Mouse (Mus musculus) spleen, adult 12 weeks (tissue): ENCODE data around the gene Scaf1.

Experiments
- DNase-seq: peaks from one replicate; pipeline ENCODE4 v3.0.0; 2022; ENCODE audit warnings: low spot score

Gene Scaf1

DNA sequence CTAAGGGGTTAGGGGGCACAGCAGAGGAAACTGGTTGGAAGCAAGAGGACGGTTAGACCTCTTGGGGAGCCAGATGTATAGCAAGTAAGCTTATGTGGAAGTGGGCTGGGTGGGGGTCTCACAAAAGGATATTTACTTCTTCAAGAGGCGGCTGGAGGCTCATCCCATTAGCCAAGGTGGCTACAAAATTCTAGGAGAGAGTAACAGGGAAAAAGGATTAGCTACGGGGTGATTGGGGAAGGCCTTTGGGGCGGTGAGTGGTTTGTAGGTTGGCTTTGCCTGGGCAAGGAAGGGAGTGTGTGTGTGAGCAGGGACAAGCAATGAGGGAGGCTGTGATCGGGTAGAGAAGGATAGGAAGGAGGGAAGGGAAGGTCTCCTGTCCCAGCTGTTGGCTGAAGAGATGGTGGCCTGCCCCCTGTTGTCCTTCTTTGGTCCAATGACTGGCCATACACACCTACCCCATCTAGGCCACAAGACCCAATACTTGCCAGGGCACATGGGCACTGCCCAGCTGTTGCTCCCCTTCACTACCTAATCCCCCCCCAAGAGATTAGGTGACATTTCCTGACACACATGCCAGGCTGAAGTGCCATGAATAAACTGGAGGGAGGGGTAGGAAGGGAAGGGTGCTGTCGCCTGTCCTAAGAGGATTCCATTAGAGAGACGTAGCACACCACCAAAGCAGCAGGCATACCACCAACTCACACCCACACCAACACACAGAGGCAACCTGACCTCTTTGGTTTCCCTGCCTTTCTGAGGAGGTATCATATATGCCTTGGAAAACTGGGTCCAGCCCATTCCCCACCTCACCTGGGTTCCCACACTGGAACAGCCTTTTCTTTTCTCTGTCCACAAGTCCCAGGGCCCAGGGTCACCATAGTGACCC is 32.0 kb downstream of the Scaf1 start:
- DNase-seq, result no peak

DNA sequence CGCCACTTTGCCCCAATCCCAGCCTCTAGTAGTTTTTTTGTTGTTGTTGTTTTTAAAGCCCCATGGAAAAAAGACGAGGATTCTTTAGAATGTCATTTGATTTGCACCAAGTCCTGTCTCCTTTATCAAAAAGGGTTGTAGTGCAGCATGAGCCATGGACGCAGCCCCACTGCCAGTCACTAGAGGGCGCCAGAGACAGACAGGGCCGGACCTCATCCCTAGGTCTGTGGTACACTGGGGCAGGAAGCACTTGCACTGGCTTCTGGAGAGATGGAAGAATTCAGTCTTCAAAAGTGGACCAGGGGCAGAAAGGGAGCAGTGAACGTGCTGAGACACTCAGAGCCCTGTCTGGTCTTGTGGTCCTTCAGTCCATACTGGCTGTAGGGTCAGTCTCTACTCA is 33.1 kb downstream of the Scaf1 start:
- peak; percentile 80 for DNase-seq

DNA sequence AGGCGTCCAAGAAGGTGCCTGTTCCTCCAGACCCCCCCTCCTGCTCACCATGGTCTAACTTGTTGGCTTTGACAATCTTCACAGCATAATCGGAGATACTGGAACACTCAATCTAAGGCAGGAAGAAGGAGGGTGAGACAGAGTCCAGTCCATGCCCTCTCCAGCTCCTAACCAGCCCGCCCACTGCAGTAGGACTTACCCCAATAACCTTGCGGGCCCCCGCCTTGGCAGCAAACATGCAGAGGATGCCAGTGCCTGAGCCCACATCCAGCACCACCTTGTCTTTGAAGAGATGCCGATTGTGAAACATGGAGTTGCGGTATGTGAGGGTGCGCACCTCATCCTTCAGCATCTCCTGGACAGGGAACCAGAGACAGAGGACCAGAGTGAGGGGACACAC is 34.6 kb downstream of the Scaf1 start:
- DNase-seq, result no peak

DNA sequence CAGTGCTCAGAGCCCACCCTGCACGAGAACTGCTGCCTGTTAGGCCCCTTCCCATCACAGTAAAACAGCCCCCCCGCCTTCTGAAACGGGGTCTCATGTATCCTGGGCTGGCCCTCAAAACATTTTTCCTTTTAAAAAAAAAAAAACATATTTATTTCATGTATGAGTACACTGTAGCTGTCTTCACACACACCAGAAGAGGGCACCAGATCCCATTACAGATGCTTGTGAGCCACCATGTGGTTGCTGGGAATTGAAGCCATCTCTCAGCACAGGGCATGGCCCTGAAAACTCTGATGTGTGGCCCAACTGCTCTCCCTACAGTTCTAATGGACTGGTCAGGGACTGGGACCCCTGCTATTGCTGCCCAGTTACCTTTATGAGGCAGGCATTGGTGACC is 37.9 kb downstream of the Scaf1 start:
- DNase-seq, result no peak

DNA sequence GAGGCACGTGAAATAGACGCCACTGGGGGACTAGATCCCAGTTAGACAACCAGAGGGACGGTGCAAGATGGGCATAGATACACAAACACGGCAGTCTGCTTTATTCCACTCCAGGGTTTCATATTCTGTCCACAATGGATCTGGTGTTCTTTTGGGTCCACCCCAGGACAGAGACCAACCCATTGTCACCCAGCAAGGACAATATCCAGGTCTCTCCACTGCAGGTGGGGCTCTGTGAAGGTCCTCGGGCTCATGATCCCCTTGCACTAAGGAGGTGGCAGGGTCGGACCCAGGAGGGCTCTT is 41.1 kb downstream of the Scaf1 start:
- no peak for DNase-seq

DNA sequence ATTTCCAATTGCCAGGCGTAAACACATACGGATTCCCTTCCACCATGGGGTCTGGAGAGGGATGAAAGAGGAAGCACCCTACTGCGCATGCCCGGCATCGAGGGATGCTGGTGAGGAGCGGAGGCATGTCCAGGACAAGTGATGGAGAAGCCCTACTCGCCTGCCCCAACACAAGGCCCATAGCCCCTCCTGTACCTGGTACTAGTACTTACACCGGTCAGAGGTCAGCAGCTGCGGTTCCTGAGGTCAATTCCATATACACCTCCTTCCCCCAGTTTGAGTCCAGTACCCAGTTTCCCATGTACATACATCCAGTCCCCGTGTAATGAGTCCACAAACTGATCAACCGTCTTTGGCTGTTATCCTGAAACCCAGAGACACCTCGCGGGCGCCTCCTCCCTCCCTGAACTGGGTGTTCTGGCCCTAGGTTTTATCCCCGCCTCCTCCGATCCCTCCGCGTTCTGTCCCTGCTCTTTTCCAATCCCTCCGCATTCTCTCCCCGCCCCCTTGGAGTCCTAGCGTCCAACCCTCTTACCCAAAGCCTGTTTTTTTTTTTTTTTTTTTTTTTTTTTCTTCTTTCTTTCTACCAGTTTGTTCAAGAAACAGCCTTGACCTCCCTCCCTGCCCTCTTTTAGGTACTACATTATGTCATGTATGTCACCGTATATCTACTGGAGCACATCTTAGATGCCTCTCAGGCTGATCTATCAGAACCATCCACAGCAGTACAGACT is 41.6 kb downstream of the Scaf1 start, which contains the start of gene Cpt1c:
Gene Cpt1c, minus strand, starts transcription at position 469 of the 734 bp plus-strand sequence.
- peak; percentile 45 for DNase-seq

DNA sequence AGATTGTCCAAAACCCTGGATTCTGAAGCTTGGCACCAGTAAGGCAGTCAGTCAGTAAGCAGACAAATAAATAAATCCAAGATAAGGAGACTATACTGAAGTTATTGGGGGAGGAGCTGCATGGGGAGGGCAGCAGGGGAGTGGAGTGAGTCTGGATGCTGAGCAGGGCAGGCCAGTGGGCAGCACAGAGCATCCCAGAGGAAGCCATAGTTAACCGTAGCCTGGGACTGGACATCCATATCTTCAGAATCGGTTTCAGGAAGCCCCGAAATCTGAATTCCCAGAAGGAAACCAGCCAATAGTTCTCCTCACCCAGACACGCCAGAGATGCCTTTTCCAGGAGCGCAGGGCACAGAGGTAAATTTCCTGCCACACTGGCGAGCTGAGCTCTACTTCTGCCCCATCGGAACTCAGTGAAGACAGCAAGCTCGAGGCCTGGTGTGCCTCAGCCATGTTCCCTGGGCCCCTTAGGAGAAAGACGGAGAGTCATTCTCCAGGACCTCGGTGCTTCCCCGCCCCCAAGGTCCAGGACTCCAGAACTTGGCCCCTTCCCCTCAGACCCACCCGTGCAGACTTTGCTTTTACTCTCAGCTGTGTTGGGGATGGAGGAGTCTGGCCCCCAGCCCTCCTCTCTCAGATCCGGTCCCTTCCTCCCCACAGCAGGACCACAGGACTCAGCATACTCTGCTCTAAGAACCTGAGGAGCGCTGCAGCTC is 42.6 kb downstream of the Scaf1 start:
- no peak for DNase-seq

DNA sequence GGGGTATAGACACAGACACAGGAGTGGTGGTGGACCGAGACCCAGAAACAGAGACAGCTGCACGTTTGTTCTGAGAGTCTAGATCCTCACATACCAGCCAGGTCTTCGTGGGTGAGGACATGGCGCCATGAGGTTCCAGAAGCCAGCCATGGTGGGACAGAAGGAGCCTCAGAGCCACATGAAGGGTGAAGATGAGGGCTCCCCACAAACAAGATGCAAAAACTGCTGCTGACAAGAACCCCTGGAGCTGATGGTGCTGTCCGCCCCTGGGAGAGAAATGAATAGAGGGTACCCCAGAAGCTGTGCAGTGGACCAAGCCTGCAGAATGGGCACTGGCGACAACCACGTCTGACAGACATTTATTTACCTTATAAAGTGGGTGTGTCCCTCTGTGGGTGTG is 45.0 kb downstream of the Scaf1 start:
- DNase-seq, result no peak

DNA sequence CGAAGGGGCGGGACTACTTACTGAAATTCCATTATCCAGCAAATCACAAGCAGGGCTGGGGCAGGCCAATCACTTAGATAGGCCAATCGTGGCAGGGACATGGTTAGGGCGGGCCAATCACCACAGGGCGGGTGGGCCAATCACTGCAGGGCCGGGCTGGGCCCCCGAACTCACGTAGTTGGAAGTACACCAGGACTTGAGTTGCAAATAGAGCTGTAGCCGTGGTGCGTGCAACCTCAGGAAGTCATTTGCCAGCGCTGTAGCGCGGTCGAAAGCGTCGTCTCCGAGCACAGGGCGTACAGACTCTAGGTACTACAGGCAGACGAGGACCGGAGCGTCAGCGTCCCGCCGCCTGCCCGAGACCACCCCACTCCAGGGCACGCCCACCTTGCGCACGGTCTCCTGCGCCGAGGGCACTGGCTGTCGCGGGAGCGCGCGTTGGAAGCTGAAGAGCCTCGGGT is 45.9 kb downstream of the Scaf1 start:
- DNase-seq, result peak; percentile 39

DNA sequence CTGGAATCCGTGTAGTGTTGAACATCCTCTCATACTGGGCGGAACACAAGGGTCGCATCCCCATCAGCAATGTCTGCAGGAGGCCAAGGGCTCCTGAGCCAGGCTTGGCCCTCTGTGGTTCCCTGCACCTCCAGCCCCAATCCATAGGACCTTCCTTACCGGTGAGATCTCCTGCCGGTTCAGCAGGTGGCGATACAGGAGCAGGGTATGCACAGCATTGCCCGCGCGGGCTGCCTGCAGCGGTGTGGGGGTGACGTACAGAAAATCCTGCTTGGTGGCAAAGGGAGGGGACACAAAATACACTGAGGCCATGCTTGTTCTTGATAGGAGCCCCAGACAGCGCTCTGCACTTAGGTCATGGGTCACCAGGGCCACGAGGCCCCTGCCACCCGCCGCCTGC is 49.5 kb downstream of the Scaf1 start:
- no peak for DNase-seq

DNA sequence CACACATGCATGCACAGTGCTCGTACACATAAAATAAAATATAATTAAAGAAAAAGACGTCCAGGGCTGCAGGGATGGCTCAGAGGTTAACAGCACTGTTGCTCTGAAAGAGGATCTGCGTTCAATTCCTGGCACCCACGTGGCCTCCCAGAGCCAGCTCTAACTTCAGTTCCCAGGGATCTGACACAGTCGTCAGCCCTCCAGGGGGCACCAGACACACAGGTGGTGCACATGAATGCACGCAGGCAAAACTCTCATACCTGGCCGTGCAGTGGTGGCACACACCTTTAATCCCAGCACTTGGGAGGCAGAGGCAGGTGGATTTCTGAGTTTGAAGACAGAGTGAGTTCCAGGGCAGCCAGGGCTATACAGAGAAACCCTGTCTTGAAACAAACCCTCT is 50.2 kb downstream of the Scaf1 start:
- no peak for DNase-seq

DNA sequence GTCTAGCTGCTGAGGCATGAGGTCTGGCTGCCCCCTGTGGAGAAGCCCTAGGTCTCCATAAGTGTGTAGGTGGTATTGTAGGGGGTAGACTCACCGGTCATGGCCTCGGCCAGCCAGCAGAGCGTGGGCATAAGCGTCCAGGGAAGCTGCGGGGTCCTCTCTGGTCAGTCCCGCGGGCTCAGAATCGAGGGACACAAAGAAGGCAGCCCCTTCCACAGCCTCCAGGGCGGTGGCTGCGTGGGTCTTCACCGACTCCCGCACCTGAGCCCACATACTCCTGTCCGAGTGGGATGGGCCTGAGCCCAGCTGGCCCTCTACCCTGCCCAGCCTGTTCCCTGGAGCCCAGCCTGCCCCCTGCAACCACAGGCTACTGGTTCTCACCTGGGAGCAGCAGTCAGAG is 51.2 kb downstream of the Scaf1 start:
- no peak for DNase-seq

DNA sequence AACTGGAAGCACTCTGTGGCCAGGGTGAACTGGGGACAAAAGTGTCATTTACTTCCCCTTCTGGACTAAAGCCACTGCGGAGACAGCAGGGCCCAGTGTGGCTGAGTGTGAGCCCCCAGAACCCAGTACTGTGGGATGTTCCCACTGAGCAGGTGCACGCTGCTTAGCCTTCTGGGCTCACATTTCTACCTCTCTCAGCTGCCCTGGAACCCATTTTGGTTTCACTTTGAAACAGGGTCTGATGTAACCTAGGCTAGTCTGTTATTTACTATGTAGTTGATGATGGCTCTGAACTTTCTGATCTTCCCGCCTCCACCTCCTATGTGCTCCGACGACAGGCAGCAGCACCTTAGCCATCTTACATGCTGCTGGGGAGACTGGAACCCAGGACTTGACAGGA is 53.3 kb downstream of the Scaf1 start:
- DNase-seq, result no peak

DNA sequence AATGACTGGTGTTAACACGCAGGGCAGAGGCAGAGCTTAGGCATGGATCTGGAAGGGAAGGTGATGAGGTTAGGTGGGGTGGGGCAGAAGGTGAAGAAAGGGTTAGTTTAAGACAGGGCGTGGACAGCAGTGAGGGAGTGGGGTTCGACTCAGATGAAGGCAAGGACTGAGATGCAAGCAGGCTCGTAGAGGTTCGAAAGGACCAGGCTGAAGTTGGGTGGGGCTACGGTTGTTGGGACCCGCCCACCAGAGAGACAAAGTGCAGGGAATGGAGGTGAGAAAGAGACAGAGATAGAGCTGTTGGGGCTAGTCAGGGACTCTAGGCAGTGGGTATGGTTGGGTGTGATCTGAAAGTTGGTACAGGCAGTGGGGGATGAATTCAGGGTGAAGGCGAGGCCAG is 53.8 kb downstream of the Scaf1 start:
- no peak for DNase-seq

DNA sequence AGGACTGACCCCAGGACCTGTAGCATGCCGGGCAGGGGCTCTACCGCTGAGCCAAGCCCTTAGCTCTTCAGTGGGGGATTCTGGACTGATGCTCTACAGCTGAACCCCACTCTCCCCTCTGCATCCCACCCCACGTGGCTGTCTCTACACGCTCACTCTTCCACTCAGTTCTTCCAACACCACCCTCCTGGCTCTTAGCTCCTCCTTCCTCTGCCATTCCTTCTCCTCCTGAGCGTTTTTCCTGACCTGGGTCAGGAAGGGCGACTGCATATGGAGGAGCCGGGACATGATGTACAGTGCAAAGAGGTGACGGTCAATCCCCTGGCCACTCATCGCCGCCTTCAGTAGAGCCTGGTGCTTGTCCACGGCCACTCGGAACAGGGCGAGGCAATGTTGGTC is 55.7 kb downstream of the Scaf1 start:
- DNase-seq, result no peak

DNA sequence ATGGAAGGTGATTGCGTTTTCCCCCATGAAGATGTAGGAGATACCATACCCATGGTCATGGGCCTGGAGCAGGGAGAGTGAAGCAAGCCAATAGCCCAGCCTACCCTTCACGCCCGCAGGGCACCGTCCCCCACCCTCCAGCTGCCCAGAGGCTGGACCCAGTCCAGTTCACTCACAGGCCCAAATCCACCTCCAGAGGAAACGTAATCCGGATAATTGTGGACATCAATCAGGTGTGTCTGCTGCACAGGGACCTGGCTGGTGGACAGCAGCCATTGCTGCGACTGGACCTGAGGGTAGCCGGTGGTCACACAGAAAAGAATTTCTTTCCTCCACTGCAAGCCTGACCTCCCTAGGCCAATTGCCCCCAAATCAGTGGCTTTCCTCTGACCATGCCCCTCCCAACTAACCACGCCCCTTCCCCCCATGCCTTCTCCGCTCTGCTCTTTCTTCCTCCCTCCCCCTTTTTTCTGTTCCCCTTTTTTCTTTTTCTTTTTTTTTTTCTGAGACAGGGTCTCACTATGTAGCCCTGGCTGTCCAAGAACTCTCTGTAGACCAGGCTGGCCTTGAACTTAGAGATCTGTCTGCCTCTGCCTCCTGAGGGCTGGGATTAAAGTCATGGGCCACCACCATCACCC is 56.2 kb downstream of the Scaf1 start:
- DNase-seq, result no peak

DNA sequence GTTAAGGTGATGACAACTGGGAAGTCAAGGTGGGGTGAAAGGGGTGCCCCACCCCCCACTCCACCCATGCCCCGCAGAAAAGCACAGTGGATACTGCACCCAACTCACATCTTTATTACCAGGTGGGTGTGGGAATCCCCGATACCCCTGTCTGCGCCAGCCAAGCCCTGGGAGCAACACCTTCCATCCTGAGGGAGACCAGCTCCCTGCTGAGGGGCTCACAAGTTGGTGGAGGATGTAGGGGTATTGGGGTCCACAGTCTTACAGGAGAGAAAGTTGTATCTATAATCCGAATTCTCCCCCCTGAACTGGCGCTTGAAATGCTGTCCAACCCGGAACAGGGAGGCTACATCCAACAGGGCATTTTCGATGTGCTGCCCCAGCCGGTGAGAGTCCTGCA is 56.9 kb downstream of the Scaf1 start:
- DNase-seq, result no peak

DNA sequence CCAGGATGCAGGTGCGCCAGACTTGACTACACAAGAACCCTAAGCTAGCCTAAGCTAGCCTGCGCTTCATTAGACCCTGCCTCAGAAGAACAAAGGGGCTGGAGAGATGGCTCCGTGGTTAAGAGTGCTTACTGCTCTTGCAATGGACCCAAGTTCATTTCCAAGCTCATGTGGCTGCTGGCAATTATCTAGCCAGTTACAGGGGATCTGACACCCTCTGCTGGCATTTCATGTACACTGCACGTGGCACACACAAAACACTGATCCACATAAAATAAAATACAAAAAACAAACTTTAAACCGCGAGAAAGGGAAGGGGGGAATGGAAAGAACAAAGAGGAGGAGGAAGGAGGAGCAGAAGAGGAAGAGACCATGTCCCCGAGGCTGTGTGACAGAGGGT is 58.0 kb downstream of the Scaf1 start:
- DNase-seq, result no peak

DNA sequence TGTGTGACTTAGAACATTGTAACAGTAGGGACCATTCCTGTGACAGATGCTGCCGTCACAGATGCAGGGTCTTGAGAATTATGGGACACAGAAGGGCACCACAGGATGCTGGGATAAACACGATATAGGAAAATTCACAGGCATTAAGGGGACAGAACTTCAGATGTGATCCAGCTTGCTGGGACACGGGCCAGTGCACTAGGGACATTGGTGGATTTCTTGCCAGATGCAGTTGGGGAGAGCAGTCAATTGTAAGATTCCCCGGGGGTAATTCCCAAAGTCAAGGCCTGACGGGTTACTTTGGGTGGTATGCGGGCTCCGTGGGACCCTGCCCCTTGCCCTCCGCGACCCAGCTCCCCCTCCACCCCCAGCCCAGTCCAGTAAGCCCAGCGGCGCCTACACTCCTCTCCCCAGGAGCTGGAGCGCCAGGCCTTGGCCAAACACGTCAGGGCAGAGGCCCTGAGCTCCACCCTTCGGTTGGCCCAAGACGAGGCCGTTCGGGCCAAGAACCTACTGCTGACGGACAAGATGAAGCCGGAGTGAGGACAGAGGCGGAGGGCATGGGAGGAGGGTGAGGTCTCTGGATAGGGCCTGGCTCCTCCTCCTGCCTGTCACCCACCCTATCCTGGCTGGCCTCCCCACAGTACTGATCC is 58.9 kb downstream of the Scaf1 start:
- DNase-seq, result no peak

DNA sequence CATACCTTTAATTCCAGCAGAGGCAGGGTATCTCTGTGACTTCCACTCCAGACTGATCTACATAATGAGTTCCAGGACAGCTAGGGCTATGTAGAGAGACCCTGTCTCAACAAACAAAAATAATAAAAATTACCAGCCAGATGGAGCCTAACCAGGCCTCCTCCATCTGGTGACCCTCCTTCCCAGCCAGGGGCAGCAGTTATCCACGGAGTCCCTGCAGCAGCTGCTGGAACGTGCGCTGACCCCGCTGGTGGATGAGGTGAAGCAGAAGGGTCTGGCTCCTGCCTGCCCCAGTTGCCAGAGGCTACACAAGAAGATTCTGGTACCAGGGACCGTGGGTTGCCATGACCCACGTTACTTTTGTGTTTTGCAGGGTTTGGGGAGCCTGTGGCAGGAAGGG is 59.9 kb downstream of the Scaf1 start:
- no peak for DNase-seq

DNA sequence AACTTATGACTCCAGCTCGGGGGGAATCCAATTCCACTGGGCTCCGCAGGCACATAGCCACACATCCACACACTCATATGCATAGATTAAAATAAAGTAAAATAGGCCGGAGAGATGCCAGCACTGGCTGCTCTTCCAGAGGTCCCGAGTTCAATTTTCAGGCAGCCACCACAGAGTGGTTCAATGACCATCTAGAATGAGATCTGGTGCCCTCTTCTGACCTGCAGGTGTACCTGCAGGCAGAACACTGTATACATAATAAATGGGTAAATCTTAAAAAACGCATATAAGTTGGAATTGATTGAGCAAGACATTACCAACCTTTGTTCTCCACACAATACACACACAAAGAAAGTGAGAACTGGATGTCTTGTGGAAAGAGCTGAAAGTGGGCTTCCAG is 60.5 kb downstream of the Scaf1 start:
- no peak for DNase-seq
